Mouse (Mus musculus): ENCODE results near the gene Scgb1b17. TPM values are rescaled to one million over a fixed set of nuclear protein-coding genes. Genes with fewer than 3 reads are reported as not detected.
"Not testable (repeated sequence)": the region's sequence is repeated elsewhere in the genome, so short reads cannot be mapped to it uniquely, and the experiment has no call there.

Gene Scgb1b17
- total RNA-seq (2021) = not detected
- long read RNA-seq, experiment 1 = 0 reads
- long read RNA-seq, experiment 2 = 0 reads

DNA sequence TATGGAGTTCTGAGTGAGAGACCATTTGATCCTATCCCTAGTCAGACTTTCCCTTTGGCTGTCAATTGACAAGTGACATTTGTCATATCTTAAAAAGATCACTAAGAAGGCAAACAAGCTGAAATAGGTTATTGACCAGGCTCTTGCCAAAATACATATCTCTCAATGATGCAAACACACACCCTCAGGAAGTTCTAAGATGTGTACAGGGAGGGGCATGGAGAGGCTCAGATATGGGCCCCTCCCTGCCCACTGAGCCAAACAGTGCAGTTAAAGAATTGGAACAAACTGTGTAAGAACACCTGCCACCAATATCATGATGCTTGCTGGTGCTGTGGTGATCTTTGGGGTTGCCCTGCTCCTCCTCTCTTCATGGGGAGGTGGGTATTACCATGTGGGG, at the start of gene Scgb1b17:
Gene Scgb1b17 (plus strand): TSS at position 301 of the 400 bp plus-strand sequence.
- DNase-seq (ENCODE audit: low spot score in 2 of 2); intact Hi-C loops (cut with DNase I): not testable (repeated sequence)

DNA sequence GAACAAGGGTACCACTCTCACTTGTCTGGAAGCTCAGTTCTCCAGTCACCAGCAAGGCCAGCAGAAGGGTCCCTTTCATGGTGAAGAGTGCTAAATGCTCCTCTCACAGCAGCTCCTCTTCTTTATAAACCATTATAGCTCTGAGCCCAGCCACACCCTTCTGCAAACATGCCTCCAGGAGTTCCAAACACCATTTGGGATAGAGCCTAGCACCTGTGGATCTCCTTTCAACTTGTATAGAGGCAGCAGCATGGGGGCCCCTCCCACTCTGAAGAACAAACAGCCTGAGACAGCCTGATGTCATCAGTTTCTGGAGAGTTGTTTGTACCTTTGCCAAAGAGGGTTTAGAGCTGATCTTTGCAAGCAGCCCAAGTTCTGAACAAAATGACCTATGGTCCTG, 6.8 kb upstream of the Scgb1b17 start, which contains the start of gene Scgb2b17:
Gene Scgb2b17 (minus strand): TSS at position 101 of the 400 bp plus-strand sequence.
- DNase-seq (ENCODE audit: low spot score in 2 of 2); intact Hi-C loops (cut with DNase I): not testable (repeated sequence)

Other genes with a start within 250 kb of the Scgb1b17 start
- gene Scgb2b15, start 233.8 kb upstream of the Scgb1b17 start, total RNA-seq (2021) = not detected
- gene Scgb1b15, start 226.9 kb upstream of the Scgb1b17 start, total RNA-seq (2021) = not detected
- not detected for gene Scgb2b17, start 6.9 kb upstream of the Scgb1b17 start, total RNA-seq (2021)
- gene Scgb2b18, start 110.4 kb downstream of the Scgb1b17 start, total RNA-seq (2021) = not detected
- not detected for gene Scgb1b18, start 122.1 kb downstream of the Scgb1b17 start, total RNA-seq (2021)
- not detected for gene Scgb2b19, start 216.9 kb downstream of the Scgb1b17 start, total RNA-seq (2021)
- not detected for gene Scgb1b19, start 223.8 kb downstream of the Scgb1b17 start, total RNA-seq (2021)